Mouse (Mus musculus): ENCODE data around the gene Il1r1. TPM values are rescaled to one million over a fixed set of nuclear protein-coding genes. Genes with fewer than 3 reads are reported as not detected.

Gene Il1r1
- total and polyA plus RNA-seq, 3 experiments = 1.4 to 3.1 TPM; not detected in 1

DNA sequence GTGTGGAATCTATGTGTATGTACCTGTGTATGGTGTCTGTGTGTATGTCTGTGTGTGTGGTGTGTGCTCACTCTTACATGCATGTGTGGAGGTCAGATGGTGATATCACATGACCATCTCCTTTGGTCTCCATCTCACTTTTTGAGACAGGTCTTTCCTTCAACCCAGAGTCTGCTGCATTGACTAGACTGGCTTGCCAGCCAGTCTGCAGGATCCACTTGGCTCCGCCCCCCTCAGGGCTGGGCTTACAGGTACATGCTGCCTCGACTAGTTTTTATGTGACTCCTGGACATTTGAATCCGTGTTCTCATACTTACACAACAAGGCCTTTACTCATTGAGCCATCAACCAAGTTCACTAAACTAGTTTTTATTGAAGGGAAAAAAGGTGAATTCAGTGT lies 6.2 kb downstream of the Il1r1 start:
- H3K36me3 ChIP-seq (ENCODE audit: control insufficient read depth in 1 of 2, insufficient read depth in 2 of 2, low read length in 2 of 2) = peaks cover 0 to 12% of the 10 kb centered on the region in 2 experiments; a peak in 2 of 4 replicates

GRCm38 (mm10) chr1:40233217-40233616 lies 8.3 kb downstream of the Il1r1 start:
- TF ChIP-seq E2F4 (IDR thresholded peaks at IDR 0.05; ENCODE audit: borderline replicate concordance, low read depth, low read length) (no peak), GATA1 (IDR thresholded peaks at IDR 0.05; ENCODE audit: low read depth, low read length) (no peak), MAFK (IDR thresholded peaks at IDR 0.05; ENCODE audit: borderline replicate concordance, low read depth, low read length) (no peak), KAT2A (conservative IDR thresholded peaks at IDR 0.05; ENCODE audit: low read depth, low read length) (no peak), NELFE (IDR thresholded peaks at IDR 0.05; ENCODE audit: low read depth, low read length) (no peak), POLR2AphosphoS5 (IDR thresholded peaks at IDR 0.05; ENCODE audit: borderline replicate concordance, low read depth, low read length) (no peak), MAX (IDR thresholded peaks at IDR 0.05; ENCODE audit: low read length) (no peak), POLR2A (IDR thresholded peaks at IDR 0.05; ENCODE audit: control insufficient read depth in 1 of 2, insufficient read depth in 1 of 2, low read depth in 1 of 2, low read length in 2 of 2, poor library complexity in 1 of 2) (no peak), MYB (IDR thresholded peaks at IDR 0.05; ENCODE audit: low read depth, low read length) (no peak), MXI1 (IDR thresholded peaks at IDR 0.05; ENCODE audit: low read depth, low read length) (no peak), MEF2A (IDR thresholded peaks at IDR 0.05; ENCODE audit: extremely low read depth, insufficient replicate concordance, low read depth, low read length, poor library complexity, severe bottlenecking) (no peak), JUND (IDR thresholded peaks at IDR 0.05; ENCODE audit: low read depth, low read length) (no peak)
- H3K27me3 ChIP-seq (ENCODE audit: control insufficient read depth in 1 of 2, insufficient read depth in 2 of 2, low read length in 2 of 2) = no peaks in the 10 kb centered on the region
- H3K9me3 ChIP-seq (replicated peaks; ENCODE audit: insufficient read depth, low read length) = no peaks in the 10 kb centered on the region
- H3K27ac ChIP-seq (ENCODE audit: control insufficient read depth, low read depth, low read length) = no peak overlapping the region
- DNase-seq (ENCODE audit: low read depth, low spot score) = no peak
- no peaks in the 10 kb centered on the region for H3K79me2 ChIP-seq (ENCODE audit: control insufficient read depth, insufficient read depth, low read length, poor library complexity)
- no peak overlapping the region for H3K4me3 ChIP-seq (ENCODE audit: control insufficient read depth in 1 of 2, insufficient read depth in 1 of 2, low read depth in 2 of 2, low read length in 2 of 2)
- peaks cover 6 to 17% of the 10 kb centered on the region in 2 experiments for H3K4me1 ChIP-seq (ENCODE audit: control insufficient read depth in 1 of 2, insufficient read depth in 2 of 2, low read length in 2 of 2)
- peaks cover 0 to 12% of the 10 kb centered on the region in 2 experiments; a peak in 2 of 4 replicates for H3K36me3 ChIP-seq (ENCODE audit: control insufficient read depth in 1 of 2, insufficient read depth in 2 of 2, low read length in 2 of 2)
- no peak overlapping the region for H3K9ac ChIP-seq (ENCODE audit: control insufficient read depth, low read depth, low read length, poor library complexity, severe bottlenecking)

More for the DNA sequence above, 6.2 kb downstream of the Il1r1 start:
- Histone ChIP-seq H3K9ac (ENCODE audit: control insufficient read depth, low read depth, low read length, poor library complexity, severe bottlenecking) (no peak overlapping the region), H3K79me2 (ENCODE audit: control insufficient read depth, insufficient read depth, low read length, poor library complexity) (no peaks in the 10 kb centered on the region), H3K27ac (ENCODE audit: control insufficient read depth, low read depth, low read length) (no peak overlapping the region), H3K4me3 (ENCODE audit: control insufficient read depth in 1 of 2, insufficient read depth in 1 of 2, low read depth in 2 of 2, low read length in 2 of 2) (no peak overlapping the region), H3K27me3 (ENCODE audit: control insufficient read depth in 1 of 2, insufficient read depth in 2 of 2, low read length in 2 of 2) (no peaks in the 10 kb centered on the region), H3K4me1 (ENCODE audit: control insufficient read depth in 1 of 2, insufficient read depth in 2 of 2, low read length in 2 of 2) (peaks cover 6 to 17% of the 10 kb centered on the region in 2 experiments), H3K9me3 (replicated peaks; ENCODE audit: insufficient read depth, low read length) (no peaks in the 10 kb centered on the region)
- TF ChIP-seq KAT2A (conservative IDR thresholded peaks at IDR 0.05; ENCODE audit: low read depth, low read length) (no peak), NRF1 (IDR thresholded peaks at IDR 0.05; ENCODE audit: insufficient read depth, low read depth, low read length, poor library complexity, severe bottlenecking) (no peak), NELFE (IDR thresholded peaks at IDR 0.05; ENCODE audit: low read depth, low read length) (no peak), TAL1 (IDR thresholded peaks at IDR 0.05; ENCODE audit: low read length) (no peak), E2F4 (IDR thresholded peaks at IDR 0.05; ENCODE audit: borderline replicate concordance, low read depth, low read length) (no peak), MAFK (IDR thresholded peaks at IDR 0.05; ENCODE audit: borderline replicate concordance, low read depth, low read length) (no peak), USF2 (IDR thresholded peaks at IDR 0.05; ENCODE audit: borderline replicate concordance in 1 of 2, insufficient read depth in 1 of 2, low read depth in 1 of 2, low read length in 2 of 2) (no peak), MAZ (IDR thresholded peaks at IDR 0.05; ENCODE audit: low read depth, low read length) (no peak), SIN3A (IDR thresholded peaks at IDR 0.05; ENCODE audit: low read length) (no peak), TCF12 (IDR thresholded peaks at IDR 0.05; ENCODE audit: low read depth, low read length) (no peak), ELF1 (IDR thresholded peaks at IDR 0.05; ENCODE audit: low read depth, low read length) (no peak)
- DNase-seq (ENCODE audit: low read depth, low spot score) = no peak

Data from MEL (cell line).